Mouse (Mus musculus): ENCODE data around the gene Hsp90b1. TPM values are rescaled to one million over a fixed set of nuclear protein-coding genes. Genes with fewer than 3 reads are reported as not detected.

Gene Hsp90b1
- polyA plus RNA-seq, 3 experiments from 2014 or later: 171 to 400 (median 186) TPM

Other genes with a start within 250 kb of the Hsp90b1 start
- not detected for gene Syn3, start 206.6 kb downstream of the Hsp90b1 start, polyA plus RNA-seq (2017; shearing (Covaris generic))
- 1 to 10 TPM in 1 of 3 experiments, under 1 TPM in 2; 0.39 to 1.7 (median 0.59) TPM for gene Ttc41, start 302 bp upstream of the Hsp90b1 start, polyA plus RNA-seq (2017; shearing (Covaris generic))
- gene Gm49358, start 58.5 kb upstream of the Hsp90b1 start, polyA plus RNA-seq (2017; shearing (Covaris generic)): not detected
- 1 to 10 TPM in 2 of 3 experiments, under 1 TPM in 1; 0.68 to 1.9 (median 1.2) TPM for gene Nt5dc3, start 73.5 kb upstream of the Hsp90b1 start, polyA plus RNA-seq (2017; shearing (Covaris generic))

Data from inflammation-experienced regulatory T-cells, adult 6 months (primary cell).